Mouse (Mus musculus): ENCODE measurements around the gene Gm4297. TPM values are rescaled to one million over a fixed set of nuclear protein-coding genes. Genes with fewer than 3 reads are reported as not detected.
"Not testable (repeated sequence)": the region's sequence is repeated elsewhere in the genome, so short reads cannot be mapped to it uniquely, and the experiment has no call there.

Gene Gm4297
- not detected in 2 replicates for polyA plus RNA-seq (2014; fragmentation: Nextera tagmentation; extraction: Ambion mirVana)

DNA sequence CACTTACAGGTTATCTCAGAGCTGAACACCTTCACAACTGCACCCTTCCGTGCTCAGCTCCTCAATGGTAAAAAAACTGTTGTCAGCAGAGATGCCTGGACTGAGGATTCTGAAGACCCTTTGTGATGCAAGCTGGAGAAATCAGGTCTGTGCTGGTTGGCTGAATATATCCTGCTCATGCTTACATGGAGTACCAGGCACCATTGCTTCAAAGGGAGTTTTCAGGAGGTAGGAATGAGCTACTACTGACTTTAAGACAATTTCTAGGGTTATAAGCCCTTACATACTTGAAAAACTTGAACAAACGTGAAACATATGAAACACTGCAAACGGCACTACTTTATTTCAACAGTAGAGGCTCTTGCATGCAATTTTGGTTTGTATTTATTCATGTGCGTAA, at the start of gene Gm4297:
Gene Gm4297 (minus strand): TSS at position 101 of the 400 bp plus-strand sequence.
- not testable (repeated sequence) for DNase-seq (ENCODE audit: low spot score); ATAC-seq (ENCODE audit: low read depth); H3K4me3 ChIP-seq (ENCODE audit: low read depth, low read length); H3K4me2 ChIP-seq (ENCODE audit: low read depth, low read length); H3K27ac ChIP-seq (replicated peaks; ENCODE audit: low read depth, low read length); H3K4me1 ChIP-seq (ENCODE audit: control insufficient read depth, insufficient read depth, low read length); H3K27me3 ChIP-seq (replicated peaks; ENCODE audit: control insufficient read depth, insufficient read depth, low read length); H3K9ac ChIP-seq (ENCODE audit: low read depth, low read length); H3K36me3 ChIP-seq (ENCODE audit: control insufficient read depth, insufficient read depth, low read length); H3K9me3 ChIP-seq (ENCODE audit: control insufficient read depth, low read length)
- 83% methylated on average over 4 of the region's 4 CpGs for WGBS

Small RNAs within 50 kb of the gene (microRNA-seq; reads per million reads assigned to microRNA genes)
- gene Gm27839 (ENCODE audit: borderline number of aligned reads): not detected
- gene Gm27910 (ENCODE audit: borderline number of aligned reads): not detected

Other genes starting within 250 kb of the Gm4297 start
- gene Gm5934, start 74.1 kb downstream of the Gm4297 start, polyA plus RNA-seq (2014; fragmentation: Nextera tagmentation; extraction: Ambion mirVana): not detected in 2 replicates
- gene Gm5935, start 200.3 kb upstream of the Gm4297 start, polyA plus RNA-seq (2014; fragmentation: Nextera tagmentation; extraction: Ambion mirVana): not detected in 2 replicates

All from embryonic facial prominence, embryonic 14.5 days (tissue).